Mouse (Mus musculus) hindbrain, embryonic 10.5 days (tissue): ENCODE results near the gene Maml2. TPM values are rescaled to one million over a fixed set of nuclear protein-coding genes. Genes with fewer than 3 reads are reported as not detected.

ENCODE experiments used
- DNase-seq: peaks from one replicate; pipeline ENCODE4 v3.0.0-alpha.2; 2017; ENCODE audit warnings: low spot score
- H3K27ac ChIP-seq: fragments of 300-500 bp; sonication (generic); 2 replicates; pipeline ENCODE4 v1.5.1; 2016; ENCODE audit warnings: mild to moderate bottlenecking, moderate library complexity
- H3K27me3 ChIP-seq: fragments of 300-500 bp; sonication (generic); 2 replicates; pipeline ENCODE4 v1.6.1; 2016; ENCODE audit warnings: mild to moderate bottlenecking; ENCODE audit not compliant: poor library complexity, insufficient read depth, severe bottlenecking
- H3K36me3 ChIP-seq: fragments of 300-500 bp; sonication (generic); 2 replicates; pipeline ENCODE4 v1.6.1; 2016; ENCODE audit warnings: mild to moderate bottlenecking, moderate library complexity
- H3K4me1 ChIP-seq: fragments of 300-500 bp; sonication (generic); replicated peaks from 2 replicates; pipeline ENCODE4 v1.6.1; 2016; ENCODE audit warnings: mild to moderate bottlenecking
- H3K4me3 ChIP-seq: fragments of 300-500 bp; sonication (generic); 2 replicates; pipeline ENCODE4 v1.5.1; 2016; ENCODE audit warnings: mild to moderate bottlenecking, moderate library complexity
- H3K9me3 ChIP-seq: fragments of 300-500 bp; sonication (generic); 2 replicates; pipeline ENCODE4 v1.6.1; 2016; ENCODE audit warnings: mild to moderate bottlenecking, moderate library complexity
- WGBS: fragments of 180-500 bp; shearing (Covaris S2); methylation state at CpG from one replicate; pipeline ENCODE4 v1.1.7; 2016; 5-methylcytosine and 5-hydroxymethylcytosine counted together
- polyA plus RNA-seq: library from polyadenylated mRNA; unstranded; fragments of >200 nt; fragmentation: Nextera tagmentation; extraction: Ambion mirVana; gene quantifications from 2 replicates; pipeline ENCODE4 v1.2.1, GENCODE M21; 2016

Gene Maml2
- polyA plus RNA-seq, 1 experiment from 2014 or later = 10.0 TPM

DNA sequence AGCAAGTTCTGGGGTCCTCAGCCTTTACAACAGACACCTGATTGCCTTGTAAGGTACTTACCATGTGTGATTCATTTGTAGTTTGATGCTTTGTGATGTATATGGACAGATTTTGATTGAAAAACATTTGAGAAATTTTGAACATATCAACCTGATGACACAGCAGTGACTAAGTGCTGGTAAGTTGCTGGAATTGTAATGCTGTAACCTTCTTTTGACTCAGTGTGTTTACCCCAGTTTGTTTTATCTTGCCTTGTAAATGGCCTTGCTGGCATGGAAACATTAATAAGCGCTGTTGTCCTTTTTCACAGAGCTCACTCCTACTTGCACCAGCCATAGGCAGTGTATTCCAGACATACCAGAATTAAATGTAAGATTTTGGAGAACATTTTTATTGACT is 163.2 kb downstream of the Maml2 start:
- Histone ChIP-seq H3K27me3 (no peaks in the 10 kb centered on the region), H3K36me3 (no peaks in the 10 kb centered on the region), H3K27ac (no peak overlapping the region), H3K4me1 (0 out of 2 replicates have a peak, but pooled peaks cover 7% of the 10 kb centered on the region), H3K9me3 (no peaks in the 10 kb centered on the region), H3K4me3 (no peak overlapping the region)
- no peak for DNase-seq
- WGBS = 96% methylated on average over 1 of the region's 1 CpGs

DNA sequence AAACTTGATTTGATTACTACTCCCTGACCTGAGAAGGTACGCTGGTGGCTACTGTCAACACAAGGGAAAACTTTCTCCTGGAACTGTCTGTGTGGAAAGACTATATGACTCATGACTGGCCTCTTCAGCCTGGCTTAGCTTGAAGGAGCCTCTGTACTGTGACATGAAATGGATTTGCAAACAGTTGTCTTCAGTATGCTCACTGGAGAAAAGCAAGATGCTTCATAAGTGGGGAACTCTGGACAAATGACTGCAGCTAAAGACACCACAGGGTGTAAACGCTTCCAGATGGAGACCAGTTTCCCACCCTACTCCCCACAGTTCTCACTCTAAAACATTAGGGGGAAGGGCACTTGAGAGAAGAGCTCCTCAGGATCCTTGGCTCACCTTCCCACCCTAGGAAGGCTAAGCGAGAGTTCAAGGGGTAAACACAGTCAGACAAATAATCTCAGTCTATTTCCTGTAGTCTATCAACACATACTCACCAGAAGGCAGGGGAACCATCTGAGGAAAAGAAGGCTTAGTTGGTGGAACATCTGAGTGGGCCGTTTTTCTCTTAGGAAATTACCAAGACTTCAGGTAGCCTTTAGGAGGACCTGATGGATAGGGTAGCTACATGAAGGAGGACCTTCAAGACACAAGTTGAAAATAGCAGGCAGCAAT is 167.7 kb downstream of the Maml2 start:
- no peaks in the 10 kb centered on the region for H3K27me3 ChIP-seq
- H3K36me3 ChIP-seq = no peaks in the 10 kb centered on the region
- 76% methylated on average over 4 of the region's 4 CpGs for WGBS
- no peak overlapping the region for H3K27ac ChIP-seq
- H3K4me1 ChIP-seq = peaks cover 30% of the 10 kb centered on the region
- no peak overlapping the region for H3K4me3 ChIP-seq
- no peaks in the 10 kb centered on the region for H3K9me3 ChIP-seq
- no peak for DNase-seq

DNA sequence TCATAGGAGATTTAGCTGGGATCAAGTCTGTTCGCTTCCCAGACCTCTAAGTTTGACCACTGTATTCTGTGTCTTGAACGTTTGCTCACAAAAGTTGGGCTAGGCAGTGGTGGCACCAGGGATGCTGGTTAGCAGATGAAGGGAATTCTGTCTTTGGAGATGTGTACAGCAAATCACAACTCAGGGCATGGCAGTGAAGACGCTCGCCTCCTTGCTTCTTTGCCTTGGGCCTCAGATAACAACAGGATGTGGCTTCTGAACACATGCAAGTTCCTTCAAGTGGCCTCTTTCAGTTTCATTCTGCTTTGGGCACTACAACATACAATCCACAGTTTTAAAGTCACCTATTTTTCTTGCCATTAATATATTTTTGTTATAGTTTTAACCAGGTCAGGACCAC is 168.6 kb downstream of the Maml2 start:
- DNase-seq = no peak
- no peaks in the 10 kb centered on the region for H3K27me3 ChIP-seq
- no peak overlapping the region for H3K27ac ChIP-seq
- peaks cover 33% of the 10 kb centered on the region for H3K4me1 ChIP-seq
- H3K9me3 ChIP-seq = no peaks in the 10 kb centered on the region
- H3K36me3 ChIP-seq = no peaks in the 10 kb centered on the region
- WGBS = 84% methylated on average over 4 of the region's 4 CpGs
- no peak overlapping the region for H3K4me3 ChIP-seq

DNA sequence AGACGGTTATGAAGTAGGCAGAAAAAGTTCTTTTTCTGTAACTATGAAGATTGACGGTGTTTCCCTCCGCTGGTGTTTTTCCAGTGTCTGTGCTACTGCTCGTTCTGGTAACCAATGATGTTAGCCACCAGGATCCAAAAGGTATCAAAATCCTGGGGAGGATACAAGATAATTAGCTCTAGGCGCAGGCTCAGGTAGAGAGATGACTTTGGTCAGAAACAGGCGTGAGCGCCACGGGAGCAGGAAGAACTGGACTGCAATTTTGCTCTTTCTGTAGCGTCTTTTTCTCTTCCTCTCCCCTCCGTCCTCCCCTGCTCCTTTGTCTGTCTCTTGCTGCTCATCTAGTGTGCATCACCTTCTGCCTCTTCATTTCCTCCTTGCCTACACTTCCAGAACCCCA is 169.1 kb downstream of the Maml2 start:
- DNase-seq = no peak
- H3K9me3 ChIP-seq = no peaks in the 10 kb centered on the region
- no peak overlapping the region for H3K27ac ChIP-seq
- 89% methylated on average over 10 of the region's 10 CpGs for WGBS
- H3K4me3 ChIP-seq = no peak overlapping the region
- H3K27me3 ChIP-seq = no peaks in the 10 kb centered on the region
- H3K36me3 ChIP-seq = no peaks in the 10 kb centered on the region
- H3K4me1 ChIP-seq = peaks cover 33% of the 10 kb centered on the region

DNA sequence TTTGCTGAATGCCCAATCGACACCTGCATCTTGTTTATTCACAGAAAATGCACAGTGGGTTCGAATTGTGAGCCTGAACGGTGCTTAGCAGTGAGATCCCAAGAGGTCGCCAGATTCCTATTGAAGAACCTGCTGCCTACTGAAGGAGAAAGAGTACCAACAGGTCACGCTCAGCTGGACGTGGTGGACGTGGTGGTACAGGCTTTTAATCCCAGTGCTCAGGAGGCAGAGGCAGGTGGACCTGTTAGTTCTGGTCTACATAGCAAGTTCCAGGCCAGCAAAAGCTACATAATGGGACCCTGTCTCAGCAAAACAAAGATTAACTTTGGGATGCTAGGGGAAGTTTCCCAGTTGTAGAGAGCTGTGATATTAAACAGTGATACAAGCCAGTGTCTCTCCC is 170.0 kb downstream of the Maml2 start:
- no peaks in the 10 kb centered on the region for H3K27me3 ChIP-seq

DNA sequence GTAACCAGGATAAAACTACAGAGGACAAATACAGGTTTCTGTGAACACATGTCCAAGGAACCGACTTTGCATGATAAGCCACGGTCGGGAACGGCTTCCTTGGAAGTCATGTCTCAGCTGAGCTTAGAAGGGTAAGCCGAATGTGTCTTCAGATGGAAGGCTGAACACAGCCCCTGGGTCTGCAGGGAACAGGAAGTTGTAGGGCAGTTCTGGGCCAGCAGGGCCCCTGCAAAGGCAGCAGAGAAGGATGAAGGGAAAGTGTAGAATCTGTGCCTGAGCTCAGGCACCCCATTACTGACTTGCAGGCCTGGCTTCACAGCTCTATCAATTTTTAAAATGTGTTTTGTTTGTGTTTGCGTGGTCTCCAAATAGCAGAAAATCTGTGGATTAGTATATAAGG is 171.0 kb downstream of the Maml2 start:
- peaks cover 33% of the 10 kb centered on the region for H3K4me1 ChIP-seq
- DNase-seq = no peak
- no peak overlapping the region for H3K4me3 ChIP-seq
- H3K27me3 ChIP-seq = no peaks in the 10 kb centered on the region
- H3K9me3 ChIP-seq = no peaks in the 10 kb centered on the region
- WGBS = 88% methylated on average over 6 of the region's 6 CpGs
- H3K27ac ChIP-seq = peak overlapping the region; percentile 45; the same call in 1 of the 2 replicates
- H3K36me3 ChIP-seq = no peaks in the 10 kb centered on the region

More for the DNA sequence above, 170.0 kb downstream of the Maml2 start:
- no peaks in the 10 kb centered on the region for H3K9me3 ChIP-seq
- H3K27ac ChIP-seq = no peak overlapping the region
- 71% methylated on average over 7 of the region's 7 CpGs for WGBS
- no peak overlapping the region for H3K4me3 ChIP-seq
- H3K36me3 ChIP-seq = no peaks in the 10 kb centered on the region
- H3K4me1 ChIP-seq = peaks cover 33% of the 10 kb centered on the region
- no peak for DNase-seq

DNA sequence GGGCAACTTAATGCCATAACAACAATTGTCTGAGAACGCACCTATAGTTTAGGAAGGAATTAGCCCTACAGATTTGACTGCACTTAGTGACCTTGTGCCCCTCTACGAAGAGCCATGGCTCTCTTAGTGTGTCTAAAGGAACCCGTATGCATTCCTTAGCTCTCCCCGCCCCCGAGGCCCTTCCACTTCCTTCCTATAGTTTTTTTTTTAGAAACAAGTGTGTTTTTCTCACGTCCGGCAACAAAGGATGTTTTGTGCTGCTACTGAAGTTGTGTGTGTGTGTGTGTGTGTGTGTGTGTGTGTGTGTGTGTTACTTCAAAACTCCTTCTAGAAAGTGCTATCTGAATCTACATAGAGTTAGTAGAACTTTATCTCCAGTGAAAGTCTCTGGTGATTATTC is 172.3 kb downstream of the Maml2 start:
- WGBS = 38% methylated on average over 7 of the region's 7 CpGs
- Histone ChIP-seq H3K4me3 (no peak overlapping the region), H3K36me3 (no peaks in the 10 kb centered on the region), H3K27me3 (no peaks in the 10 kb centered on the region), H3K4me1 (peaks cover 33% of the 10 kb centered on the region), H3K27ac (no peak overlapping the region), H3K9me3 (no peaks in the 10 kb centered on the region)
- no peak for DNase-seq

DNA sequence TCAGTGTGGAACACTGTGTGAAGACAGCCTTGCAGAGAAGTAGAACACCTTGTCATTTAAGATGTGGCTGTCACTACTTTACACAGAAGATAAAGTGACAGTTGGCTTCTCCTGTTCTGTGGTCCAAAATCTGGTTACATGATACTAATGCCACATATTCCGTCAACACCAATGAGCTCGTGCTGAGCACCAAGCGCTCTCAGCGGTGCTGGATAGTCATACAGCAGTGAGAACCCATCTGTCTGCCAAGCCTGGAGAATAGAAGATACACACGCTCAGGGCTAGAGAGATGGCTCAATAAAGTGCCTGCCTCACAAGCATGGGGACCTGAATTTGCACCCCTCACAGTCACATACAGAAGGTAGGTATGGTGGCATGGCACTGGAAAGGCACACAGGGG is 177.2 kb downstream of the Maml2 start:
- no peaks in the 10 kb centered on the region for H3K36me3 ChIP-seq
- H3K27ac ChIP-seq = no peak overlapping the region
- H3K4me1 ChIP-seq = peaks cover 22% of the 10 kb centered on the region
- DNase-seq = no peak
- no peaks in the 10 kb centered on the region for H3K27me3 ChIP-seq
- WGBS = 96% methylated on average over 5 of the region's 5 CpGs
- H3K9me3 ChIP-seq = no peaks in the 10 kb centered on the region
- H3K4me3 ChIP-seq = no peak overlapping the region

DNA sequence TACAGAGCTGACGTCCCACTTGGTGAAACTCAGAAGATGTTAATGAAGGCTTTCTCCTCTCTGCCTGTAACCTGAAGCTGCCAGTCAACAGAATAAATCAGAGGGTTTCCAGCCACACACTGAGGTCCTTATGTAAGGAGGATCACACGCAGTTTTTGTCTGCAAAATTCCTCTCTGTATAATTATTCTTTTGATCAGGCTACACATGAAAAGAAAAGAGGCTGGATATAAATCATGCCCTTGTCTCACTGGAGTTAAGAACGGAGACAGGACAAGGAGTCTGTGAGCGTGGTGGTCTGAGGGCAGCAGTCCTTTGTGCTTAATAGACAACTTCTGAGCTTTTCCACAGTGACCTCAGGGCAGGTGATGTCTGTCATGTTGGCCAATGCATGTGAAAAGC is 181.5 kb downstream of the Maml2 start:
- H3K4me3 ChIP-seq = no peak overlapping the region
- H3K4me1 ChIP-seq = peaks cover 35% of the 10 kb centered on the region
- DNase-seq = no peak
- no peaks in the 10 kb centered on the region for H3K27me3 ChIP-seq
- 14% methylated on average over 4 of the region's 4 CpGs for WGBS
- no peaks in the 10 kb centered on the region for H3K36me3 ChIP-seq
- H3K27ac ChIP-seq = peak overlapping the region; percentile 40; the same call in 1 of the 2 replicates
- no peaks in the 10 kb centered on the region for H3K9me3 ChIP-seq

DNA sequence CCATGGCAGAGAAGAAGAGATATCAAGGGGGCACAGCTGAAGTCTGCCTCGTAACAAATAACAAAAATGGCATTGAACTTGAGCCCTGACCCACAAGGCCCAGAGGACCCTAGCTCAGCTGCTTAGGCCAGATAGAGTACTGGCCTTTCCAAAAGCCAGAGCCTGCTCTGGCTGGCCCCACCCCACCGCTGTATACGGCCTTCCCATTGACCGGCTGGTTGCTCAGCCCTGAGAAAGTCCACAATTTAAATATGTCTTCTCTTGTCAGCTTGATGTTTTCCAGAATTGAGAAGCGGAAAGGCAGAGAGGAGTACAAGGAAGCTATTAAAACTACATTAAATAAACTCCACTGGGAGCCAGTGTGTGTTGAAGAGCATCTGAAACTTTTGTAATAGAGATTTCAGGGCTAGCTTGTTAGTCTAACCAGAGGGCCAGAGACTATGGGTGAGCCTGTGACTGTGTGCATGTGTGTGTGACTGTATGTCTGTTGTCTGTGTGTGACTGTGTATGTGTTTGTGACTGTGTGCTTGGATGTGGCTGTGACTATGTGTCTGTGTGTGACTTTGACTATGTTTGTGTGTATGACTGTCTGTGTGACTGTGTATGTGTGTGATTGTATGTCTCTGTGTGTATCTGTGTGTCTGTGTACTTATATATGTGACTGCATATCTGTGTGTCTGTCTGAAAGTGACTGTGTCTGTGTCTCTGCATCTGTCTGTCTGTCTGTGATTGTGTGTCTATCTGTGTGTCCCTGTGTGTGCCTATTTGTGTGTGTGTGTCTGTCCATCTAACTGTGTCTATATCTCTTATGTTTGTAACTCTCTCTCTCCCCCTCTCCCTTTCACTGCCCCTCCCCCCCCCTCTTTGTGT is 185.7 kb downstream of the Maml2 start:
- Histone ChIP-seq H3K27ac (peak overlapping the region; percentile 64; the same call in 1 of the 2 replicates), H3K27me3 (no peaks in the 10 kb centered on the region), H3K9me3 (no peaks in the 10 kb centered on the region), H3K36me3 (no peaks in the 10 kb centered on the region), H3K4me1 (peaks cover 39% of the 10 kb centered on the region), H3K4me3 (no peak overlapping the region)
- 76% methylated on average over 5 of the region's 5 CpGs for WGBS
- DNase-seq = no peak

DNA sequence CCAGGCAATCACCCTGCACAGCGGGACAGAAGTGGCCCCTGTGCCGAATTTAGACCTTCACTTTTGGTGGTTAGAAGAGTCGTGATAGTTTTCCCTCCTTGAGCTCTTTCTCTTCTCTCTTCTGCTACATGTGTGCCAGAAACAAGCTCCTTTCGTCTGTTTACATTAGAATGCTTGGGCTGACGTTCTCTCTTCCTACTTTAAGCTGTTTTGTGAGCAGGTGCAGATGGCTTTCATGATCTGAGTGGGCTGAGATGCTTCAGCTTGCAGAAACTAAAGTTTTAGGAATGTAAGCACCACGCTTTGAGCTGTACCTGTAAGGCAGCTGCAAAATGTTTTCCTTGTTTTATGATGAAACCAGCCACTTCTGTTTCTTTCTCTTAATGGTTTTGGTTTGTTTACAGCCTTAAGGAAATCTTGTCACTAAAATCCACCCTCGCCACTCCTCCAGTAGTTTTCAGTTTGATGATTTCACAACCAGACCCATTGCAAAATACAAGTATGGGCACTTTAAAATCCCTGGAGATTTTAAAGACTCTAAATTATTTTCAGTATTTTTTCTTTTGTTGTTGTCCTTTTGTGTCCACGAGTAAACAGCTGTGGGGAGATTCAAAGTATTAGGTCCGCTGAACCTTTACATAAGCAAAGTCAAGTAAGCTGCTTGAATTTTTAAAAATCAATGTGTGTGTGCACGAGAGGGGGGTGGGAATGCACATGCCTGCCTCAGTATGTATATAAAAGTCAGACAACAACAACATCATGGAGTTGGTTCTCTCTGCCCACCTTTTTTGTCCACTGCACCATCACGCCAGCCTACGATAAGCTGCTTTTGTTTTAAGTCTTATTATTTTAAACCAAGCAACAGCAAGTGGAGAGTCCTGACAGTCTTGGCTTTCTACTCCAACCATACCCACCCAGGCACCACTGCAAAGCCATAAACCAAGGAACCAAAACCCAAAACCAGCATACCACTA is 186.8 kb downstream of the Maml2 start:
- H3K27me3 ChIP-seq = no peaks in the 10 kb centered on the region
- no peak for DNase-seq
- peaks cover 28% of the 10 kb centered on the region for H3K4me1 ChIP-seq
- no peak overlapping the region for H3K4me3 ChIP-seq
- no peaks in the 10 kb centered on the region for H3K9me3 ChIP-seq
- H3K27ac ChIP-seq = 0 out of 2 replicates have a peak overlapping the region, but pooled peaks have one; percentile 23
- 70% methylated on average over 12 of the region's 12 CpGs for WGBS
- no peaks in the 10 kb centered on the region for H3K36me3 ChIP-seq

DNA sequence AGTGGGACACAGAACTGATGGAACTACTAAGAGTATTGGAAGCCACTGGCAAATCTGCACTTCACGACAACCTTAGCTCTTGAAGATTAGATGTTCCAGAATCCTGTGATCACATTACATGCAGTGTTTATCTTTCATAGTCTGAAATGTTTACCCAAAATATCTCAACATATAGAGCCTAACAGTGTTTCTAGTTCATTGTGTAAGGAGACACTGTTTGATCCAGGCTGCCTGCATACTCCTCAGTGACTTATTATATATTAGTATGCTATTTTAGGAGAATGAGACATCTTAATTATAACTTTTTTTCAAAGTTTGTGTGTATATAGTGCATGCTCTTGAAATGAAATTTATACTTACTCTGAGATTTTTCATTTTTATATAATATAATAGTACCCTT is 188.2 kb downstream of the Maml2 start:
- H3K27me3 ChIP-seq = no peaks in the 10 kb centered on the region
- H3K4me1 ChIP-seq = peaks cover 20% of the 10 kb centered on the region
- H3K27ac ChIP-seq = no peak overlapping the region
- no peak for DNase-seq
- no peaks in the 10 kb centered on the region for H3K36me3 ChIP-seq
- no peaks in the 10 kb centered on the region for H3K9me3 ChIP-seq
- WGBS = 78% methylated on average over 1 of the region's 1 CpGs
- H3K4me3 ChIP-seq = no peak overlapping the region
